Mouse (Mus musculus) thymus, adult 2 months (tissue): Measurements from ENCODE around the gene Gfy. TPM values are rescaled to one million over a fixed set of nuclear protein-coding genes. Genes with fewer than 3 reads are reported as not detected.

Experiments used
- DNase-seq: peaks from one replicate; pipeline ENCODE4 v3.0.0; 2021
- H3K27ac ChIP-seq: fragments of 200-500 bp; 2 replicates; pipeline ENCODE4 v1.5.1; 2012; ENCODE audit warnings: low read length, control low read depth; ENCODE audit not compliant: control insufficient read depth, insufficient read depth
- H3K27me3 ChIP-seq: fragments of 200-500 bp; 2 replicates; pipeline ENCODE4 v1.6.1; 2012; ENCODE audit warnings: mild to moderate bottlenecking, low read length, moderate library complexity, mixed read lengths; ENCODE audit not compliant: control insufficient read depth, insufficient read depth
- H3K36me3 ChIP-seq: fragments of 200-500 bp; 2 replicates; pipeline ENCODE4 v1.6.1; 2012; ENCODE audit warnings: mild to moderate bottlenecking, low read length, moderate library complexity; ENCODE audit not compliant: control insufficient read depth, insufficient read depth
- H3K4me1 ChIP-seq: fragments of 200-500 bp; replicated peaks from 2 replicates; pipeline ENCODE4 v1.6.1; 2012; ENCODE audit warnings: low read length; ENCODE audit not compliant: control insufficient read depth, insufficient read depth
- H3K4me3 ChIP-seq: fragments of 200-500 bp; 2 replicates; pipeline ENCODE4 v1.5.1; 2012; ENCODE audit warnings: mild to moderate bottlenecking, low read length, control low read depth, moderate library complexity; ENCODE audit not compliant: control insufficient read depth, insufficient read depth
- CTCF ChIP-seq: fragments of 200-500 bp; IDR thresholded peaks from 2 replicates; pipeline ENCODE4 v1.5.1; 2012; ENCODE audit warnings: mild to moderate bottlenecking, control low read depth, low read length, moderate library complexity, borderline replicate concordance; ENCODE audit not compliant: control insufficient read depth, poor library complexity, insufficient read depth; ENCODE audit errors: extremely low read depth
- POLR2A ChIP-seq: fragments of 200-500 bp; IDR thresholded peaks from 2 replicates; pipeline ENCODE4 v1.6.1; 2012; ENCODE audit warnings: mild to moderate bottlenecking, low read length, control low read depth, moderate library complexity; ENCODE audit not compliant: control insufficient read depth, poor library complexity, insufficient read depth; ENCODE audit errors: extremely low read depth
- WGBS: fragments of 180-500 bp; shearing (Covaris S2); methylation state at CpG from one replicate; pipeline ENCODE4 v1.1.7; 2018; 5-methylcytosine and 5-hydroxymethylcytosine counted together
- polyA plus RNA-seq: library from polyadenylated mRNA; depleted of rRNA; stranded (reverse); fragments of >200 nt; gene quantifications from 2 replicates; pipeline ENCODE4 v1.2.3, GENCODE M21; 2012

Gfy gene
- polyA plus RNA-seq, 1 experiment, result 0.11 TPM

GRCm38 (mm10) chr7:45138403-45138802, 41.0 kb downstream of the Gfy start:
- Histone ChIP-seq H3K4me3 (no peak overlapping the region), H3K4me1 (peaks cover 69% of the 10 kb centered on the region), H3K36me3 (no peaks in the 10 kb centered on the region), H3K27ac (no peak overlapping the region), H3K27me3 (no peaks in the 10 kb centered on the region)
- TF ChIP-seq CTCF (no peak), POLR2A (no peak)
- DNase-seq, result no peak
- WGBS, result 100% methylated on average over 1 of the region's 1 CpGs

GRCm38 (mm10) chr7:45137171-45138006, 42.0 kb downstream of the Gfy start:
- DNase-seq, result peak; percentile 46
- Histone ChIP-seq H3K27me3 (no peaks in the 10 kb centered on the region), H3K27ac (peak overlapping the region; percentile 11; the same call in 1 of the 2 replicates), H3K36me3 (no peaks in the 10 kb centered on the region), H3K4me3 (no peak overlapping the region), H3K4me1 (peaks cover 62% of the 10 kb centered on the region)
- 14% methylated on average over 12 of the region's 12 CpGs for WGBS
- no peak for TF ChIP-seq CTCF
- TF ChIP-seq POLR2A, result no peak

- H3K4me3 ChIP-seq, result peak within 1 kb of the TSS; percentile 89
- no peaks in the 10 kb centered on the region for H3K27me3 ChIP-seq
- H3K27ac ChIP-seq, result peak within 1 kb of the TSS; percentile 95
- DNase-seq, result peak; percentile 89
- WGBS, result under 1% methylated on average over 29 of the region's 29 CpGs
- no peaks in the 10 kb centered on the region for H3K36me3 ChIP-seq
- H3K4me1 ChIP-seq, result peaks cover 51% of the 10 kb centered on the region
- TF ChIP-seq CTCF (peak; percentile 96), POLR2A (0 out of 2 replicates have a peak, but pooled peaks have one; percentile 36)
Measured at GRCm38 (mm10) chr7:45135993-45136567, 43.3 kb downstream of the Gfy start, which contains the start of the genes Gm45713 and Flt3l. Gene Gm45713, minus strand, starts transcription at chr7:45136231. Gene Flt3l, minus strand, starts transcription at chr7:45136432.

GRCm38 (mm10) chr7:45135370-45135769, 44.0 kb downstream of the Gfy start:
- Histone ChIP-seq H3K27ac (peak overlapping the region; percentile 64), H3K36me3 (no peaks in the 10 kb centered on the region), H3K27me3 (no peaks in the 10 kb centered on the region), H3K4me3 (peak overlapping the region; percentile 41), H3K4me1 (peaks cover 51% of the 10 kb centered on the region)
- 31% methylated on average over 3 of the region's 3 CpGs for WGBS
- TF ChIP-seq CTCF, result no peak
- DNase-seq, result no peak

GRCm38 (mm10) chr7:45134544-45135026, 44.8 kb downstream of the Gfy start:
- peaks cover 45% of the 10 kb centered on the region for H3K4me1 ChIP-seq
- no peak overlapping the region for H3K4me3 ChIP-seq
- no peaks in the 10 kb centered on the region for H3K27me3 ChIP-seq
- DNase-seq, result no peak
- no peaks in the 10 kb centered on the region for H3K36me3 ChIP-seq
- TF ChIP-seq POLR2A (no peak), CTCF (no peak)
- no peak overlapping the region for H3K27ac ChIP-seq
- 33% methylated on average over 12 of the region's 12 CpGs for WGBS

DNA sequence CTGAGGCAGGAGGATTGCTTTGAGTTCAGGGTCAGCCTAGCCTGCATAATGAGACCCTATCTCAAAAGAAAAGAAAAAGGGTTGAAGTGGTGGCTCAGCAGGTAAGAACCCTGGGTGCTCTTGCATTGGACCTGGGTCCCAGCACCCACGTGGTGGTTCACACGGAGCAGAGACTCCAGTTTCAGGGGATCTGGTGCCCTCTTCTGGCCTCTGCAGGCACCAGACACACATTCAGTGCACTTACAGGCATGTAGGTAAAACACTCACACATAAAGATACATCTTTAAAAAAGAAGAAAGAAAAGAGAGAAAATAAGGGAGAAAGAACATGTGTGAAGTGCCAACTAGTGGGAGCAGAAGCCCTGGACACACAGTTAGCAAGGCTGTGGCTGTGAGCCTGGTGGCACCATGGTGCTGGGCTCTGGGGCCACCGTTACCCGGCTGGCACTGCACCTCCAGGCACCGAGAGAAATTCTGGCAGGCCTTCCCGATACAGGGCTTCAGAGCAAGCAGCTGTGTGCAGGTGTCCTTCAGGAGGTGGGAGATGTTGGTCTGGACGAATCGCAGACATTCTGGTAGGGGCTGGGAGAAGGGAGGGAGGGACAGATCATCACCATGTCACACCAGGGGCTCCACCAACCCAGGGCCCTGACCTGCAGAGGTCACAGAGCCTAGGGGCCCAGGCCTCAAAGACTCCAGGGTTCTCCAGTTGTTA, 45.8 kb downstream of the Gfy start:
- no peak for TF ChIP-seq CTCF
- no peak for TF ChIP-seq POLR2A
- H3K27me3 ChIP-seq, result no peaks in the 10 kb centered on the region
- DNase-seq, result no peak
- no peaks in the 10 kb centered on the region for H3K36me3 ChIP-seq
- no peak overlapping the region for H3K4me3 ChIP-seq
- H3K4me1 ChIP-seq, result peaks cover 48% of the 10 kb centered on the region
- WGBS, result 92% methylated on average over 8 of the region's 8 CpGs
- H3K27ac ChIP-seq, result no peak overlapping the region
